Mouse (Mus musculus): ENCODE measurements around the gene Esr2. TPM values are rescaled to one million over a fixed set of nuclear protein-coding genes. Genes with fewer than 3 reads are reported as not detected.

The Esr2 gene
- polyA plus RNA-seq (2014; fragmentation: Illumina TruSeq; extraction: RNeasy Lipid Tissue Mini Kit (QIAGEN cat#74804); ENCODE audit: low read depth, low replicate concordance): 1.2 TPM

DNA sequence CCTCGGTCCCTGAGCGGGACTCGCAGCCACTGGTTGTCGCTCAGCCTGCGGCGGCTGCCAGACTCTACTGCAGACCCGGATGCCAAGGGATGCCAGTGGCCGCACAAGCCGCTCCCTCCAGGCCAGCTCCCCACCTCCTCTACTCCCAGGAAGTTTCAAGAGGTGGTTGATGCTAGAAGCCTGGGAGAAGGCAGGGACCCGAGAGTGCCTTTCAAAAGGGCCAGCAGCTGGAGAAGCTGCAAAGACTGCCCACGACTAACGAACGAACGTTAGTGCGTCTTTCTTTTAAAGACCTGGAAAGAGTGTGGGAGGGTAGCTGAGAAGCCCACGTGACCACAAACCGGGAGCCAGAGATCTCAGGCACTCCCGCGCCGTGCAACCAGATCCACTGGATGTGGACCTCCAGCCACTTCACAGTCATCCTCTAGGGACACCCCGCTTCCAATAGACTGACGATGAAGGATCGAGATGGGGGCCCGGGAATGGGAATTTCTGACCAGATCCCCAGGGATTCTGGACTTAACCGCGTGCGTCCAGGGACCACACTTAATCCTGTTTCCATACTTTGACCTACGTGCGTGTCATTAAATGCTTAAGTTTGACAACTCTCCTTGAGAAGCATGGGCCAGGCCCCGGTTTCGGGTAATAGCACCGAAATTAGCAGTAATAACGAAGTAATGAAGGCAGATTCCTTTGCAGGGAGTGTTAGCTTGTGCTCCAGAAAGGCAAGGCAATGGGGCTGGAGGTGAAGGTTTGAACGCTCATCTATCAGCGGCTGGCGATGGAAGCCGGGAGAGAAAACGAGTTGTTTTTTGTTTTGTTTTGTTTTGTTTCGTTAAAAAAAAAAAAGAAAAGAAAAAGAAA is at the start of gene Esr2:
Gene Esr2 (minus strand): TSS at position 260 of the 864 bp plus-strand sequence.

Other genes with a start within 250 kb of the Esr2 start
- not detected for gene Tex21, start 69.5 kb upstream of the Esr2 start, polyA plus RNA-seq (2014; fragmentation: Illumina TruSeq; extraction: RNeasy Lipid Tissue Mini Kit (QIAGEN cat#74804); ENCODE audit: low read depth, low replicate concordance)
- gene Mthfd1, start 78.0 kb upstream of the Esr2 start, polyA plus RNA-seq (2014; fragmentation: Illumina TruSeq; extraction: RNeasy Lipid Tissue Mini Kit (QIAGEN cat#74804); ENCODE audit: low read depth, low replicate concordance): 17.2 TPM
- 0.47 TPM for gene Akap5, start 147.6 kb upstream of the Esr2 start, polyA plus RNA-seq (2014; fragmentation: Illumina TruSeq; extraction: RNeasy Lipid Tissue Mini Kit (QIAGEN cat#74804); ENCODE audit: low read depth, low replicate concordance)
- gene Zbtb25, start 192.3 kb upstream of the Esr2 start, polyA plus RNA-seq (2014; fragmentation: Illumina TruSeq; extraction: RNeasy Lipid Tissue Mini Kit (QIAGEN cat#74804); ENCODE audit: low read depth, low replicate concordance): 15.8 TPM
- gene Zbtb1, start 193.0 kb upstream of the Esr2 start, polyA plus RNA-seq (2014; fragmentation: Illumina TruSeq; extraction: RNeasy Lipid Tissue Mini Kit (QIAGEN cat#74804); ENCODE audit: low read depth, low replicate concordance): 17.7 TPM
- gene Hspa2, start 226.9 kb upstream of the Esr2 start, polyA plus RNA-seq (2014; fragmentation: Illumina TruSeq; extraction: RNeasy Lipid Tissue Mini Kit (QIAGEN cat#74804); ENCODE audit: low read depth, low replicate concordance): 4.1 TPM
- gene Ppp1r36, start 240.3 kb upstream of the Esr2 start, polyA plus RNA-seq (2014; fragmentation: Illumina TruSeq; extraction: RNeasy Lipid Tissue Mini Kit (QIAGEN cat#74804); ENCODE audit: low read depth, low replicate concordance): not detected

Measured in sigmoid colon, adult 10 weeks (tissue).